Mouse (Mus musculus) MEL (cell line): ENCODE measurements around the gene AW011738. TPM values are rescaled to one million over a fixed set of nuclear protein-coding genes. Genes with fewer than 3 reads are reported as not detected.

Experiments
- DNase-seq: peaks from one replicate; pipeline ENCODE4 v3.0.0; 2011; ENCODE audit warnings: low read depth, low spot score
- H3K27ac ChIP-seq: 2 replicates; pipeline ENCODE4 v1.5.1; 2012; ENCODE audit warnings: low read depth, mild to moderate bottlenecking, control low read depth, low read length, moderate library complexity; ENCODE audit not compliant: control insufficient read depth
- H3K27me3 ChIP-seq, 2 experiments: fragments of 150-350 bp in 1 of 2; sonication (generic) in 1 of 2; 2 replicates each; pipeline ENCODE4 v1.6.1; 2012; ENCODE audit warnings: low read length in 2 of 2, mild to moderate bottlenecking in 2 of 2, improper control_type of control experiment in 1 of 2, moderate library complexity in 1 of 2; ENCODE audit not compliant: insufficient read depth in 2 of 2, control insufficient read depth in 1 of 2
- H3K36me3 ChIP-seq, 2 experiments: 2 replicates each; pipeline ENCODE4 v1.6.1; 2012 to 2014; ENCODE audit warnings: low read length in 2 of 2, improper control_type of control experiment in 1 of 2, inconsistent platforms in 1 of 2, mild to moderate bottlenecking in 1 of 2; ENCODE audit not compliant: insufficient read depth in 2 of 2, control insufficient read depth in 1 of 2
- H3K4me1 ChIP-seq, 2 experiments: fragments of 150-350 bp in 1 of 2; sonication (generic) in 1 of 2; 2 replicates each; pipeline ENCODE4 v1.6.1; 2012; ENCODE audit warnings: low read length in 2 of 2, improper control_type of control experiment in 1 of 2, mild to moderate bottlenecking in 1 of 2; ENCODE audit not compliant: insufficient read depth in 2 of 2, control insufficient read depth in 1 of 2
- H3K4me3 ChIP-seq, 2 experiments: fragments of 150-350 bp in 1 of 2; sonication (generic) in 1 of 2; 2 replicates each; pipeline ENCODE4 v1.5.1; 2012; ENCODE audit warnings: low read depth in 2 of 2, low read length in 2 of 2, mild to moderate bottlenecking in 2 of 2, moderate library complexity in 2 of 2, control low read depth in 1 of 2, improper control_type of control experiment in 1 of 2; ENCODE audit not compliant: control insufficient read depth in 1 of 2, insufficient read depth in 1 of 2
- H3K79me2 ChIP-seq: 2 replicates; pipeline ENCODE4 v1.6.1; 2012; ENCODE audit warnings: mild to moderate bottlenecking, low read length, moderate library complexity; ENCODE audit not compliant: control insufficient read depth, poor library complexity, insufficient read depth
- H3K9ac ChIP-seq: 2 replicates; pipeline ENCODE4 v1.6.1; 2012; ENCODE audit warnings: low read depth, mild to moderate bottlenecking, control low read depth, low read length, moderate library complexity; ENCODE audit not compliant: control insufficient read depth, poor library complexity, severe bottlenecking
- H3K9me3 ChIP-seq: fragments of 150-350 bp; sonication (generic); replicated peaks from 2 replicates; pipeline ENCODE4 v1.6.1; 2012; ENCODE audit warnings: mild to moderate bottlenecking, low read length, improper control_type of control experiment, moderate library complexity; ENCODE audit not compliant: insufficient read depth
- BHLHE40 ChIP-seq: IDR thresholded peaks from 2 replicates; pipeline ENCODE4 v1.6.1; 2012; ENCODE audit warnings: low read depth, mild to moderate bottlenecking, inconsistent platforms, low read length, improper control_type of control experiment, borderline replicate concordance
- CTCF ChIP-seq, 3 experiments: IDR thresholded peaks in 2 of 3; conservative IDR thresholded peaks in 1 of 3; 2 replicates each; pipeline ENCODE4 v1.5.1; 2011 to 2012; ENCODE audit warnings: low read length in 3 of 3, low read depth in 2 of 3, mild to moderate bottlenecking in 2 of 3, improper control_type of control experiment in 1 of 3, inconsistent platforms in 1 of 3, mixed read lengths in 1 of 3, moderate library complexity in 1 of 3; ENCODE audit not compliant: control insufficient read depth in 1 of 3, insufficient read depth in 1 of 3, poor library complexity in 1 of 3, severe bottlenecking in 1 of 3
- ELF1 ChIP-seq: IDR thresholded peaks from 2 replicates; pipeline ENCODE4 v1.6.1; 2014; ENCODE audit warnings: low read depth, mild to moderate bottlenecking, inconsistent platforms, low read length, improper control_type of control experiment, moderate library complexity
- EP300 ChIP-seq, 2 experiments: IDR thresholded peaks; 2 replicates each; pipeline ENCODE4 v1.6.1; 2011; ENCODE audit warnings: improper control_type of control experiment in 2 of 2, low read length in 2 of 2, low read depth in 1 of 2, mild to moderate bottlenecking in 1 of 2
- GABPA ChIP-seq: IDR thresholded peaks from 2 replicates; pipeline ENCODE4 v1.6.1; 2012; ENCODE audit warnings: low read depth, mild to moderate bottlenecking, inconsistent platforms, low read length, improper control_type of control experiment, moderate library complexity
- KAT2A ChIP-seq: conservative IDR thresholded peaks from 2 replicates; pipeline ENCODE4 v1.6.1; 2012; ENCODE audit warnings: low read depth, low read length, improper control_type of control experiment, inconsistent platforms
- MAZ ChIP-seq: IDR thresholded peaks from 2 replicates; pipeline ENCODE4 v1.6.1; 2012; ENCODE audit warnings: low read depth, mild to moderate bottlenecking, inconsistent platforms, low read length, improper control_type of control experiment
- MEF2A ChIP-seq: IDR thresholded peaks from 2 replicates; pipeline ENCODE4 v1.6.1; 2014; ENCODE audit warnings: low read depth, mild to moderate bottlenecking, inconsistent platforms, low read length, improper control_type of control experiment; ENCODE audit not compliant: poor library complexity, insufficient replicate concordance, severe bottlenecking; ENCODE audit errors: extremely low read depth
- MXI1 ChIP-seq: IDR thresholded peaks from 2 replicates; pipeline ENCODE4 v1.6.1; 2011; ENCODE audit warnings: mild to moderate bottlenecking, low read depth, low read length, improper control_type of control experiment
- MYB ChIP-seq: IDR thresholded peaks from 2 replicates; pipeline ENCODE4 v1.6.1; 2011; ENCODE audit warnings: mild to moderate bottlenecking, low read depth, low read length, improper control_type of control experiment
- MYC ChIP-seq: IDR thresholded peaks from 2 replicates; pipeline ENCODE4 v1.6.1; 2011; ENCODE audit warnings: low read depth, mild to moderate bottlenecking, low read length, improper control_type of control experiment, moderate library complexity
- POLR2A ChIP-seq, 2 experiments: IDR thresholded peaks; 2 replicates each; pipeline ENCODE4 v1.6.1; 2011 to 2012; ENCODE audit warnings: low read length in 2 of 2, mild to moderate bottlenecking in 2 of 2, control low read depth in 1 of 2, improper control_type of control experiment in 1 of 2, low read depth in 1 of 2, moderate library complexity in 1 of 2; ENCODE audit not compliant: control insufficient read depth in 1 of 2, insufficient read depth in 1 of 2, poor library complexity in 1 of 2
- RAD21 ChIP-seq: IDR thresholded peaks from 2 replicates; pipeline ENCODE4 v1.6.1; 2011; ENCODE audit warnings: mild to moderate bottlenecking, low read depth, low read length, improper control_type of control experiment
- TAL1 ChIP-seq: IDR thresholded peaks from 2 replicates; pipeline ENCODE4 v1.6.1; 2012; ENCODE audit warnings: mild to moderate bottlenecking, inconsistent platforms, low read length, moderate library complexity, mixed read lengths
- USF2 ChIP-seq, 2 experiments: IDR thresholded peaks; 2 replicates each; pipeline ENCODE4 v1.6.1; 2011 to 2012; ENCODE audit warnings: improper control_type of control experiment in 2 of 2, low read length in 2 of 2, borderline replicate concordance in 1 of 2, inconsistent platforms in 1 of 2, low read depth in 1 of 2, mild to moderate bottlenecking in 1 of 2; ENCODE audit not compliant: insufficient read depth in 1 of 2
- ZC3H11A ChIP-seq: IDR thresholded peaks from 2 replicates; pipeline ENCODE4 v1.6.1; 2012; ENCODE audit warnings: low read depth, mild to moderate bottlenecking, inconsistent platforms, low read length, improper control_type of control experiment
- ZMIZ1 ChIP-seq: IDR thresholded peaks from 2 replicates; pipeline ENCODE4 v1.6.1; 2012; ENCODE audit warnings: low read depth, mild to moderate bottlenecking, inconsistent platforms, low read length, improper control_type of control experiment, moderate library complexity
- ZNF384 ChIP-seq: IDR thresholded peaks from 2 replicates; pipeline ENCODE4 v1.6.1; 2012; ENCODE audit warnings: low read depth, mild to moderate bottlenecking, inconsistent platforms, low read length, improper control_type of control experiment
- polyA plus RNA-seq, 2 experiments: library from polyadenylated mRNA; stranded (reverse) in 1 of 2; unstranded in 1 of 2; fragments of >175 nt in 1 of 2; fragments of >200 nt in 1 of 2; gene quantifications; 2 replicates each; pipeline versions ENCODE4 v1.2.1 to v1.2.4; 2012; ENCODE audit warnings: low replicate concordance in 2 of 2, low read depth in 1 of 2; ENCODE audit not compliant: insufficient read length in 2 of 2, insufficient read depth in 1 of 2, missing spikeins in 1 of 2
- total RNA-seq: library from RNA; depleted of rRNA; stranded (reverse); fragments of 300-350 nt; gene quantifications from 2 replicates; pipeline ENCODE4 v1.2.3, GENCODE M21; 2012

The AW011738 gene
- total and polyA plus RNA-seq, 3 experiments, result 3.2 to 3.8 TPM; not detected in 1

- Histone ChIP-seq H3K9me3 (no peaks in the 10 kb centered on the region), H3K27ac (no peak overlapping the region), H3K79me2 (peaks cover 8% of the 10 kb centered on the region), H3K4me3 (no peak overlapping the region), H3K9ac (no peak overlapping the region), H3K27me3 (no peaks in the 10 kb centered on the region), H3K4me1 (peaks cover 2 to 18% of the 10 kb centered on the region in 2 experiments; a peak in 3 of 4 replicates), H3K36me3 (no peaks in the 10 kb centered on the region; a peak in 1 of 4 replicates)
- DNase-seq, result no peak
- TF ChIP-seq ZC3H11A (no peak), EP300 (IDR thresholded peaks at IDR 0.05; ENCODE audit: low read depth in 1 of 2, low read length in 2 of 2) (no peak), MYB (no peak), POLR2A (IDR thresholded peaks at IDR 0.05; ENCODE audit: control insufficient read depth in 1 of 2, insufficient read depth in 1 of 2, low read depth in 1 of 2, low read length in 2 of 2, poor library complexity in 1 of 2) (no peak), CTCF (IDR thresholded peaks at IDR 0.05 in 2 of 3, conservative IDR thresholded peaks at IDR 0.05 in 1 of 3; ENCODE audit: control insufficient read depth in 1 of 3, insufficient read depth in 1 of 3, low read depth in 2 of 3, low read length in 3 of 3, poor library complexity in 1 of 3, severe bottlenecking in 1 of 3) (no peak), BHLHE40 (no peak), RAD21 (no peak), TAL1 (no peak), MAZ (no peak), ZMIZ1 (no peak), ZNF384 (no peak), MXI1 (no peak), MEF2A (no peak), ELF1 (no peak), KAT2A (no peak), GABPA (no peak), USF2 (IDR thresholded peaks at IDR 0.05; ENCODE audit: borderline replicate concordance in 1 of 2, insufficient read depth in 1 of 2, low read depth in 1 of 2, low read length in 2 of 2) (no peak), MYC (no peak)
Measured at GRCm38 (mm10) chr4:156208872-156209271, 5.8 kb downstream of the AW011738 start.

GRCm38 (mm10) chr4:156209963-156210635, 7.0 kb downstream of the AW011738 start:
- H3K36me3 ChIP-seq, result no peaks in the 10 kb centered on the region; a peak in 1 of 4 replicates

More at GRCm38 (mm10) chr4:156209963-156210635, 7.0 kb downstream of the AW011738 start:
- no peak overlapping the region for H3K4me3 ChIP-seq
- no peak overlapping the region for H3K9ac ChIP-seq
- peaks cover 2 to 6% of the 10 kb centered on the region in 2 experiments; a peak in 2 of 4 replicates for H3K4me1 ChIP-seq
- no peak overlapping the region for H3K27ac ChIP-seq
- DNase-seq, result no peak
- H3K9me3 ChIP-seq, result no peaks in the 10 kb centered on the region
- TF ChIP-seq EP300 (IDR thresholded peaks at IDR 0.05; ENCODE audit: low read depth in 1 of 2, low read length in 2 of 2), result 0 out of 4 replicates have a peak, but pooled peaks have one; percentile 16 to 21
- no peak for TF ChIP-seq MXI1
- 0 out of 2 replicates have a peak, but pooled peaks have one; percentile 13 for TF ChIP-seq ZMIZ1
- H3K27me3 ChIP-seq, result no peaks in the 10 kb centered on the region
- H3K79me2 ChIP-seq, result no peaks in the 10 kb centered on the region
